8 mouse cellular contexts compared by ENCODE assay signal in genomic region chr6:83038496-83039012, GRCm38 (mm10). TPM values are rescaled to one million over a fixed set of nuclear protein-coding genes. Genes with fewer than 3 reads are reported as not detected.
DNase-seq lines count a peak whose midpoint lies in the region; ATAC-seq and TF ChIP-seq lines count a peak whose summit lies in the region.

No protein-coding gene starts in this region.

- DNase-seq in gastrocnemius, postnatal 10 days: peak; percentile 95
- DNase-seq in hindlimb bud, embryonic 11.5 days (ENCODE audit: extremely low spot score, low read depth, low spot score): peak; percentile 66
- peak; percentile 84 to 93 for DNase-seq in left cerebral cortex, adult 18-20 months (ENCODE audit: low spot score in 2 of 2)
- DNase-seq in lung, postnatal 36 days: peak; percentile 97
- DNase-seq in retina, embryonic 14.5 days (ENCODE audit: low spot score): peak; percentile 90
- DNase-seq in thymus, postnatal 36 days: peak; percentile 90 to 95

- no peak overlapping the region for H3K27ac ChIP-seq in cortical plate, adult 2 months (ENCODE audit: insufficient read depth, low read length)

- no peak for TF ChIP-seq POLR2A in cortical plate, adult 2 months (IDR thresholded peaks at IDR 0.05; ENCODE audit: extremely low read depth, insufficient read depth, low read length)

- no peaks in the 10 kb centered on the region for H3K4me1 ChIP-seq in cortical plate, adult 2 months (ENCODE audit: control insufficient read depth, insufficient read depth, low read length)

- peak; percentile 84 for ATAC-seq in activated CD4-positive, CD25-positive, alpha-beta regulatory T cell, adult 4 months

- peak overlapping the region; percentile 3; the same call in 1 of the 2 replicates for H3K4me3 ChIP-seq in cortical plate, adult 2 months (ENCODE audit: insufficient read depth, low read length)

- TF ChIP-seq CTCF in cortical plate, adult 2 months (IDR thresholded peaks at IDR 0.05; ENCODE audit: extremely low read depth, insufficient read depth, low read length): no peak

RNA-seq across cellular contexts. Expression of gene Loxl3, which starts 4.6 kb away (rescaled TPM):
- under 1 TPM in 1 of 2 experiments, not detected in 1; 0.26 TPM for polyA plus RNA-seq in activated CD4-positive, CD25-positive, alpha-beta regulatory T cell, adult 4 months (2017; shearing (Covaris generic))
- polyA plus RNA-seq in cortical plate, adult 2 months (2012; rRNA removed): 4.9 and 6.6 TPM in 2 replicates
- 10 to 100 TPM; 10.5 to 11.9 TPM for total RNA-seq in gastrocnemius, postnatal 10 days (2021)
- total RNA-seq in left cerebral cortex, adult 18-20 months (2021): 1 to 10 TPM; 2.0 to 2.2 TPM

RNA-seq across cellular contexts. Expression of gene Dok1, which starts 5.3 kb away (rescaled TPM):
- 10 to 100 TPM; 26.3 to 47.2 TPM for polyA plus RNA-seq in activated CD4-positive, CD25-positive, alpha-beta regulatory T cell, adult 4 months (2017; shearing (Covaris generic))
- polyA plus RNA-seq in cortical plate, adult 2 months (2012; rRNA removed): 1.2 and 1.9 TPM in 2 replicates
- 10 to 100 TPM in 1 of 2 experiments, 1 to 10 TPM in 1; 6.2 to 10.7 TPM for total RNA-seq in gastrocnemius, postnatal 10 days (2021)
- 1 to 10 TPM; 1.8 to 2.7 TPM for total RNA-seq in left cerebral cortex, adult 18-20 months (2021)

RNA-seq across cellular contexts. Expression of gene Aup1, which starts 15.8 kb away (rescaled TPM):
- polyA plus RNA-seq in activated CD4-positive, CD25-positive, alpha-beta regulatory T cell, adult 4 months (2017; shearing (Covaris generic)): 100 to 1,000 TPM; 432 to 455 TPM
- 224 and 239 TPM in 2 replicates for polyA plus RNA-seq in cortical plate, adult 2 months (2012; rRNA removed)
- total RNA-seq in gastrocnemius, postnatal 10 days (2021): 10 to 100 TPM; 66.9 to 70.7 TPM
- 100 to 1,000 TPM; 114 to 121 TPM for total RNA-seq in left cerebral cortex, adult 18-20 months (2021)

RNA-seq across cellular contexts. Expression of gene Htra2, which starts 16.5 kb away (rescaled TPM):
- polyA plus RNA-seq in activated CD4-positive, CD25-positive, alpha-beta regulatory T cell, adult 4 months (2017; shearing (Covaris generic)): 10 to 100 TPM; 19.0 to 22.2 TPM
- polyA plus RNA-seq in cortical plate, adult 2 months (2012; rRNA removed): 58.8 and 66.9 TPM in 2 replicates
- 10 to 100 TPM; 23.8 to 28.4 TPM for total RNA-seq in gastrocnemius, postnatal 10 days (2021)
- 10 to 100 TPM; 37.7 to 46.2 TPM for total RNA-seq in left cerebral cortex, adult 18-20 months (2021)

RNA-seq across cellular contexts. Expression of gene Dqx1, which starts 19.1 kb away (rescaled TPM):
- 1 to 10 TPM; 1.5 to 1.6 TPM for polyA plus RNA-seq in activated CD4-positive, CD25-positive, alpha-beta regulatory T cell, adult 4 months (2017; shearing (Covaris generic))
- polyA plus RNA-seq in cortical plate, adult 2 months (2012; rRNA removed): 0.52 and 0.68 TPM in 2 replicates
- under 1 TPM; 0.42 to 0.65 TPM for total RNA-seq in gastrocnemius, postnatal 10 days (2021)
- total RNA-seq in left cerebral cortex, adult 18-20 months (2021): under 1 TPM; 0.56 to 0.93 TPM
